Mouse (Mus musculus): Measurements from ENCODE around the gene Olfml2b. TPM values are rescaled to one million over a fixed set of nuclear protein-coding genes. Genes with fewer than 3 reads are reported as not detected.

Gene Olfml2b
- polyA plus RNA-seq, 1 experiment from 2014 or later, result 21.2 TPM

GRCm38 (mm10) chr1:170718133-170718810 lies 73.9 kb downstream of the Olfml2b start:
- peaks cover 13% of the 10 kb centered on the region; the same call in 1 of the 2 replicates for H3K4me1 ChIP-seq
- no peak overlapping the region for H3K4me3 ChIP-seq
- no peaks in the 10 kb centered on the region for H3K27me3 ChIP-seq
- H3K9me3 ChIP-seq, result no peaks in the 10 kb centered on the region
- peak overlapping the region; percentile 12; the same call in 1 of the 2 replicates for H3K27ac ChIP-seq
- no peak overlapping the region for H3K4me2 ChIP-seq
- no peak overlapping the region for H3K9ac ChIP-seq
- peak; percentile 53; the same call in 1 of the 2 replicates for ATAC-seq (ENCODE audit: borderline replicate concordance, extremely low read depth, low FRiP score, low TSS enrichment)
- 63% methylated on average over 8 of the region's 8 CpGs for WGBS
- no peaks in the 10 kb centered on the region for H3K36me3 ChIP-seq

GRCm38 (mm10) chr1:170721560-170721959 lies 77.2 kb downstream of the Olfml2b start:
- Histone ChIP-seq H3K27ac (no peak overlapping the region), H3K4me3 (no peak overlapping the region), H3K4me2 (no peak overlapping the region), H3K36me3 (no peaks in the 10 kb centered on the region), H3K9me3 (no peaks in the 10 kb centered on the region), H3K9ac (no peak overlapping the region), H3K27me3 (no peaks in the 10 kb centered on the region), H3K4me1 (peaks cover 13% of the 10 kb centered on the region; the same call in 1 of the 2 replicates)
- no peak for ATAC-seq (ENCODE audit: borderline replicate concordance, extremely low read depth, low FRiP score, low TSS enrichment)
- 80% methylated on average over 5 of the region's 5 CpGs for WGBS

- H3K4me1 ChIP-seq, result no peaks in the 10 kb centered on the region
- no peak overlapping the region for H3K4me3 ChIP-seq
- no peak overlapping the region for H3K27ac ChIP-seq
- no peaks in the 10 kb centered on the region for H3K9me3 ChIP-seq
- no peak overlapping the region for H3K9ac ChIP-seq
- WGBS, result 75% methylated on average over 6 of the region's 6 CpGs
- no peak for ATAC-seq (ENCODE audit: borderline replicate concordance, extremely low read depth, low FRiP score, low TSS enrichment)
- no peak overlapping the region for H3K4me2 ChIP-seq
- no peaks in the 10 kb centered on the region for H3K27me3 ChIP-seq
- no peaks in the 10 kb centered on the region for H3K36me3 ChIP-seq
These were observed 84.2 kb downstream of the Olfml2b start for GRCm38 (mm10) chr1:170728524-170728923.

GRCm38 (mm10) chr1:170729267-170729962 lies 85.1 kb downstream of the Olfml2b start:
- no peak for ATAC-seq (ENCODE audit: borderline replicate concordance, extremely low read depth, low FRiP score, low TSS enrichment)
- H3K4me3 ChIP-seq, result no peak overlapping the region
- H3K27ac ChIP-seq, result no peak overlapping the region

GRCm38 (mm10) chr1:170731865-170732595 lies 87.7 kb downstream of the Olfml2b start:
- H3K4me3 ChIP-seq, result no peak overlapping the region
- H3K4me1 ChIP-seq, result no peaks in the 10 kb centered on the region
- 63% methylated on average over 11 of the region's 11 CpGs for WGBS
- no peak overlapping the region for H3K4me2 ChIP-seq
- H3K9ac ChIP-seq, result no peak overlapping the region
- H3K27me3 ChIP-seq, result no peaks in the 10 kb centered on the region
- H3K9me3 ChIP-seq, result no peaks in the 10 kb centered on the region
- no peak for ATAC-seq (ENCODE audit: borderline replicate concordance, extremely low read depth, low FRiP score, low TSS enrichment)
- H3K27ac ChIP-seq, result no peak overlapping the region
- H3K36me3 ChIP-seq, result no peaks in the 10 kb centered on the region

More at GRCm38 (mm10) chr1:170729267-170729962, 85.1 kb downstream of the Olfml2b start:
- Histone ChIP-seq H3K4me2 (no peak overlapping the region), H3K9ac (no peak overlapping the region), H3K36me3 (no peaks in the 10 kb centered on the region), H3K27me3 (no peaks in the 10 kb centered on the region), H3K4me1 (no peaks in the 10 kb centered on the region), H3K9me3 (no peaks in the 10 kb centered on the region)
- WGBS, result 75% methylated on average over 8 of the region's 8 CpGs

Other genes with a start within 250 kb of the Olfml2b start
- gene Nos1ap, start 54.7 kb upstream of the Olfml2b start, polyA plus RNA-seq (2015; fragmentation: Nextera tagmentation; extraction: Ambion mirVana), result 8.8 and 10.6 TPM in 2 replicates
- 9.1 and 10.1 TPM in 2 replicates for gene Atf6, start 223.2 kb downstream of the Olfml2b start, polyA plus RNA-seq (2015; fragmentation: Nextera tagmentation; extraction: Ambion mirVana)
- gene Gm26620, start 240.5 kb downstream of the Olfml2b start, polyA plus RNA-seq (2015; fragmentation: Nextera tagmentation; extraction: Ambion mirVana), result 0.20 and 0.79 TPM in 2 replicates
- 34.1 and 37.0 TPM in 2 replicates for gene Dusp12, start 241.0 kb downstream of the Olfml2b start, polyA plus RNA-seq (2015; fragmentation: Nextera tagmentation; extraction: Ambion mirVana)